Mouse (Mus musculus): Measurements from ENCODE around the gene Scrg1.

DNA sequence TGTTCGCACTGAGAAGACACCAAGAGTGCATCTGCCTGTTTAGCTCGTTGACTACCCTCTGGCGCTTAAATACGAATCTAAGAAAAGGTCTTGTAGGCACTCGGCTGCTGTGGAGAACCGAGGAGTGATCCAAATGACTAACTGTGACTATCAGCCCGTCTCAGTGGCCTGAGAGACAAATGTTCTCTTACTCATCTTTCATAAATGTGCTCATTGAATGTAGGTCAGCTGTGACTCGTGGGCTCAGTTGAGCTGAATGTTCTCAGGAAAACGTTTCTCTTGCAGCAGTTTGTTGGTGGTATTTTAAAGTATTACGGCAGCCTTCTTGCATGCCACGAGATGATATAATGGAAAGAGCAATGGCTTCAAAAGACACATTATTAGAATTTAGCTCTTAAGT, 24.8 kb upstream of the Scrg1 start:
- no peak for TF ChIP-seq FLI1 (IDR thresholded peaks at IDR 0.05; ENCODE audit: low read length)
- no peak for TF ChIP-seq GATA1 (IDR thresholded peaks at IDR 0.05; ENCODE audit: borderline replicate concordance, low read length)
